Mouse (Mus musculus): Measurements from ENCODE around the gene Scnm1.

- TF ChIP-seq GATA1 (IDR thresholded peaks at IDR 0.05; ENCODE audit: low read length) (no peak), TAL1 (IDR thresholded peaks at IDR 0.05; ENCODE audit: low read length) (no peak)
Observed at GRCm38 (mm10) chr3:95133680-95134101, at the start of gene Scnm1, which contains the start of gene Lysmd1.
